Mouse (Mus musculus): ENCODE measurements around the gene Pacrg. TPM values are rescaled to one million over a fixed set of nuclear protein-coding genes. Genes with fewer than 3 reads are reported as not detected.
A peak's percentile ranks its signal among the peaks of the same experiment; 100 is the strongest.

Gene Pacrg
- polyA plus RNA-seq, 1 experiment from 2014 or later = 3.7 TPM

GRCm38 (mm10) chr17:10483945-10484546 is 356.1 kb downstream of the Pacrg start:
- WGBS = 52% methylated on average over 6 of the region's 6 CpGs
- H3K4me1 ChIP-seq (ENCODE audit: control insufficient read depth, insufficient read depth, low read length) = no peaks in the 10 kb centered on the region
- H3K27me3 ChIP-seq (ENCODE audit: control insufficient read depth, insufficient read depth, low read length) = no peaks in the 10 kb centered on the region
- H3K36me3 ChIP-seq (ENCODE audit: control insufficient read depth, insufficient read depth, low read length) = no peaks in the 10 kb centered on the region
- H3K4me3 ChIP-seq (ENCODE audit: low read depth, low read length) = no peak overlapping the region
- no peaks in the 10 kb centered on the region for H3K9me3 ChIP-seq (ENCODE audit: control insufficient read depth, low read length)
- H3K4me2 ChIP-seq = no peak overlapping the region
- no peak for ATAC-seq (ENCODE audit: low FRiP score)
- no peak overlapping the region for H3K27ac ChIP-seq (ENCODE audit: low read depth, low read length)
- no peak overlapping the region for H3K9ac ChIP-seq (ENCODE audit: low read length)
- DNase-seq (ENCODE audit: low spot score, missing footprints) = peak; percentile 67

GRCm38 (mm10) chr17:10481081-10481480 is 359.0 kb downstream of the Pacrg start:
- no peak for ATAC-seq (ENCODE audit: low FRiP score)
- Histone ChIP-seq H3K27me3 (ENCODE audit: control insufficient read depth, insufficient read depth, low read length) (no peaks in the 10 kb centered on the region), H3K27ac (ENCODE audit: low read depth, low read length) (no peak overlapping the region), H3K4me3 (ENCODE audit: low read depth, low read length) (no peak overlapping the region), H3K9me3 (ENCODE audit: control insufficient read depth, low read length) (no peaks in the 10 kb centered on the region), H3K4me2 (no peak overlapping the region), H3K9ac (ENCODE audit: low read length) (no peak overlapping the region), H3K36me3 (ENCODE audit: control insufficient read depth, insufficient read depth, low read length) (no peaks in the 10 kb centered on the region), H3K4me1 (ENCODE audit: control insufficient read depth, insufficient read depth, low read length) (no peaks in the 10 kb centered on the region)
- peak; percentile 65 for DNase-seq (ENCODE audit: low spot score, missing footprints)
- 87% methylated on average over 1 of the region's 1 CpGs for WGBS

GRCm38 (mm10) chr17:10479020-10479707 is 360.9 kb downstream of the Pacrg start:
- H3K27ac ChIP-seq (ENCODE audit: low read depth, low read length) = no peak overlapping the region
- no peaks in the 10 kb centered on the region for H3K9me3 ChIP-seq (ENCODE audit: control insufficient read depth, low read length)
- H3K4me3 ChIP-seq (ENCODE audit: low read depth, low read length) = no peak overlapping the region
- no peaks in the 10 kb centered on the region for H3K36me3 ChIP-seq (ENCODE audit: control insufficient read depth, insufficient read depth, low read length)
- H3K27me3 ChIP-seq (ENCODE audit: control insufficient read depth, insufficient read depth, low read length) = no peaks in the 10 kb centered on the region
- peak; percentile 86 for DNase-seq (ENCODE audit: low spot score, missing footprints)
- WGBS = 75% methylated on average over 17 of the region's 17 CpGs
- no peak overlapping the region for H3K4me2 ChIP-seq
- H3K4me1 ChIP-seq (ENCODE audit: control insufficient read depth, insufficient read depth, low read length) = no peaks in the 10 kb centered on the region
- no peak for ATAC-seq (ENCODE audit: low FRiP score)
- no peak overlapping the region for H3K9ac ChIP-seq (ENCODE audit: low read length)

GRCm38 (mm10) chr17:10478377-10478776 is 361.7 kb downstream of the Pacrg start:
- Histone ChIP-seq H3K4me3 (ENCODE audit: low read depth, low read length) (no peak overlapping the region), H3K4me2 (no peak overlapping the region), H3K27ac (ENCODE audit: low read depth, low read length) (no peak overlapping the region), H3K9me3 (ENCODE audit: control insufficient read depth, low read length) (no peaks in the 10 kb centered on the region), H3K4me1 (ENCODE audit: control insufficient read depth, insufficient read depth, low read length) (no peaks in the 10 kb centered on the region), H3K9ac (ENCODE audit: low read length) (no peak overlapping the region), H3K36me3 (ENCODE audit: control insufficient read depth, insufficient read depth, low read length) (no peaks in the 10 kb centered on the region), H3K27me3 (ENCODE audit: control insufficient read depth, insufficient read depth, low read length) (no peaks in the 10 kb centered on the region)
- ATAC-seq (ENCODE audit: low FRiP score) (no peak), DNase-seq (ENCODE audit: low spot score, missing footprints) (peak; percentile 31)
- 85% methylated on average over 3 of the region's 3 CpGs for WGBS

- Histone ChIP-seq H3K9ac (ENCODE audit: low read length) (no peak overlapping the region), H3K4me3 (ENCODE audit: low read depth, low read length) (no peak overlapping the region), H3K9me3 (ENCODE audit: control insufficient read depth, low read length) (no peaks in the 10 kb centered on the region), H3K36me3 (ENCODE audit: control insufficient read depth, insufficient read depth, low read length) (no peaks in the 10 kb centered on the region), H3K4me1 (ENCODE audit: control insufficient read depth, insufficient read depth, low read length) (no peaks in the 10 kb centered on the region), H3K4me2 (no peak overlapping the region), H3K27ac (ENCODE audit: low read depth, low read length) (no peak overlapping the region), H3K27me3 (ENCODE audit: control insufficient read depth, insufficient read depth, low read length) (no peaks in the 10 kb centered on the region)
- WGBS = 82% methylated on average over 7 of the region's 7 CpGs
- DNase-seq (ENCODE audit: low spot score, missing footprints) (no peak), ATAC-seq (ENCODE audit: low FRiP score) (no peak)
These were observed 363.3 kb downstream of the Pacrg start for GRCm38 (mm10) chr17:10476807-10477206.

- no peaks in the 10 kb centered on the region for H3K4me1 ChIP-seq (ENCODE audit: control insufficient read depth, insufficient read depth, low read length)
- no peaks in the 10 kb centered on the region for H3K27me3 ChIP-seq (ENCODE audit: control insufficient read depth, insufficient read depth, low read length)
- no peak overlapping the region for H3K4me2 ChIP-seq
- H3K27ac ChIP-seq (ENCODE audit: low read depth, low read length) = no peak overlapping the region
- H3K9ac ChIP-seq (ENCODE audit: low read length) = no peak overlapping the region
- no peak overlapping the region for H3K4me3 ChIP-seq (ENCODE audit: low read depth, low read length)
- H3K9me3 ChIP-seq (ENCODE audit: control insufficient read depth, low read length) = no peaks in the 10 kb centered on the region
- 88% methylated on average over 6 of the region's 6 CpGs for WGBS
- DNase-seq (ENCODE audit: low spot score, missing footprints) (no peak), ATAC-seq (ENCODE audit: low FRiP score) (no peak)
- H3K36me3 ChIP-seq (ENCODE audit: control insufficient read depth, insufficient read depth, low read length) = no peaks in the 10 kb centered on the region
These were observed 365.1 kb downstream of the Pacrg start for GRCm38 (mm10) chr17:10474972-10475371.

- DNase-seq (ENCODE audit: low spot score, missing footprints) (no peak), ATAC-seq (ENCODE audit: low FRiP score) (no peak)
- H3K27ac ChIP-seq (ENCODE audit: low read depth, low read length) = no peak overlapping the region
- no peaks in the 10 kb centered on the region for H3K36me3 ChIP-seq (ENCODE audit: control insufficient read depth, insufficient read depth, low read length)
- H3K9me3 ChIP-seq (ENCODE audit: control insufficient read depth, low read length) = no peaks in the 10 kb centered on the region
- H3K27me3 ChIP-seq (ENCODE audit: control insufficient read depth, insufficient read depth, low read length) = no peaks in the 10 kb centered on the region
- no peaks in the 10 kb centered on the region for H3K4me1 ChIP-seq (ENCODE audit: control insufficient read depth, insufficient read depth, low read length)
- WGBS = 82% methylated on average over 7 of the region's 7 CpGs
- H3K4me3 ChIP-seq (ENCODE audit: low read depth, low read length) = no peak overlapping the region
- no peak overlapping the region for H3K9ac ChIP-seq (ENCODE audit: low read length)
- no peak overlapping the region for H3K4me2 ChIP-seq
These were observed 366.2 kb downstream of the Pacrg start for GRCm38 (mm10) chr17:10473826-10474384.

- Histone ChIP-seq H3K9me3 (ENCODE audit: control insufficient read depth, low read length) (no peaks in the 10 kb centered on the region), H3K27me3 (ENCODE audit: control insufficient read depth, insufficient read depth, low read length) (no peaks in the 10 kb centered on the region), H3K4me2 (no peak overlapping the region), H3K4me1 (ENCODE audit: control insufficient read depth, insufficient read depth, low read length) (no peaks in the 10 kb centered on the region), H3K27ac (ENCODE audit: low read depth, low read length) (no peak overlapping the region), H3K36me3 (ENCODE audit: control insufficient read depth, insufficient read depth, low read length) (no peaks in the 10 kb centered on the region), H3K9ac (ENCODE audit: low read length) (no peak overlapping the region), H3K4me3 (ENCODE audit: low read depth, low read length) (no peak overlapping the region)
- no peak for DNase-seq (ENCODE audit: low spot score, missing footprints)
- ATAC-seq (ENCODE audit: low FRiP score) = no peak
- WGBS = 95% methylated on average over 6 of the region's 6 CpGs
These were observed 366.9 kb downstream of the Pacrg start for GRCm38 (mm10) chr17:10473175-10473574.

- Histone ChIP-seq H3K27me3 (ENCODE audit: control insufficient read depth, insufficient read depth, low read length) (no peaks in the 10 kb centered on the region), H3K4me3 (ENCODE audit: low read depth, low read length) (no peak overlapping the region), H3K4me1 (ENCODE audit: control insufficient read depth, insufficient read depth, low read length) (no peaks in the 10 kb centered on the region), H3K9me3 (ENCODE audit: control insufficient read depth, low read length) (no peaks in the 10 kb centered on the region), H3K36me3 (ENCODE audit: control insufficient read depth, insufficient read depth, low read length) (no peaks in the 10 kb centered on the region), H3K27ac (ENCODE audit: low read depth, low read length) (no peak overlapping the region), H3K4me2 (no peak overlapping the region), H3K9ac (ENCODE audit: low read length) (no peak overlapping the region)
- 91% methylated on average over 9 of the region's 9 CpGs for WGBS
- ATAC-seq (ENCODE audit: low FRiP score) (no peak), DNase-seq (ENCODE audit: low spot score, missing footprints) (no peak)
These were observed 370.1 kb downstream of the Pacrg start for GRCm38 (mm10) chr17:10469874-10470568.
